Mouse (Mus musculus): ENCODE data around the gene Thsd7b. TPM values are rescaled to one million over a fixed set of nuclear protein-coding genes. Genes with fewer than 3 reads are reported as not detected.
"Not testable (repeated sequence)": the region's sequence is repeated elsewhere in the genome, so short reads cannot be mapped to it uniquely, and the experiment has no call there.

The Thsd7b gene
- polyA plus RNA-seq, 1 experiment from 2014 or later = 0.85 TPM

DNA sequence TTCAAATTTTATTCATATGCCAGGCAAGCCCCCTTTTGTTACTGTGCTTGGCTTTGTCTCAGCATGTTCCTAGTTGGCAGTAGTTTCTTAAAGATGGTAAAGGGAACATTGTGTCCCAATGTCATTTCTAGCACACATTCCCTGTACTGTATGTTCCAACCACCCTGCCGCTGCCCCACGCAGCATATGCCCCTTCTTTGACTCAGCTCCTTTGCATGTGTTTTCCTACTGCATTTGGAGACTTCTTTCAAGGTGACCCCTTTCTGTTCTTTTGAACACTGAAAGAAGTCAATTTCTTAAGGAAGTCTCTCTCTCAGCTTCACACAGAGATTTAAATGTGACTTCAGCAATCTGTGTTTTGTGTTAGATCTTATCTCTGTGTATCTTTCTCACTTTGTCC lies 657.9 kb downstream of the Thsd7b start:
- Histone ChIP-seq H3K36me3 (ENCODE audit: control insufficient read depth, insufficient read depth, low read length) (no peaks in the 10 kb centered on the region), H3K9ac (ENCODE audit: low read length) (no peak overlapping the region), H3K27me3 (ENCODE audit: control insufficient read depth, insufficient read depth, low read depth, low read length) (no peaks in the 10 kb centered on the region), H3K4me2 (ENCODE audit: low read depth, low read length) (no peak overlapping the region), H3K4me1 (replicated peaks; ENCODE audit: control insufficient read depth, insufficient read depth, low read length) (no peaks in the 10 kb centered on the region), H3K9me3 (ENCODE audit: control insufficient read depth, low read length) (no peaks in the 10 kb centered on the region), H3K4me3 (ENCODE audit: low read length) (no peak overlapping the region), H3K27ac (ENCODE audit: low read length) (no peak overlapping the region)
- ATAC-seq (ENCODE audit: low read depth) = no peak
- 95% methylated on average over 2 of the region's 2 CpGs for WGBS

DNA sequence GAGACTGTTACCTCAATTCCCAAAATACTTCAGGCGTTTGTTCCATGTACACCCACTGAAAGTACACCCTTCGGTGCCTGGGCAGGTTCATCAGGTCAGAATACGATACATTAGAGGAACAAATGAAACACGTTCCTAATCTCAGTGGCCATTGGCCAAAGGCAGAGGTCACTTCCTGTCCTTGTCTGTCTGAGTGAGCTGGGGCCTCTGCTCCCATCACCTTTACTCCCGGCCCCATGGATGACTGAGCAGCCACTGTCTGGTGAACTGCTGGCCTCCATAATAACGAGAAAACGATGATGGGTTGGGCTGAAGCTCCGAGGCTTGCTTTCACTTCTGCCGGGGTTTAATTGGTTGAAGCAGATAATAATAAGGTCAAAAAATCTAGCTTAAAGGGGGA lies 670.0 kb downstream of the Thsd7b start:
- H3K27me3 ChIP-seq (ENCODE audit: control insufficient read depth, insufficient read depth, low read depth, low read length) = no peaks in the 10 kb centered on the region
- no peaks in the 10 kb centered on the region for H3K9me3 ChIP-seq (ENCODE audit: control insufficient read depth, low read length)
- H3K36me3 ChIP-seq (ENCODE audit: control insufficient read depth, insufficient read depth, low read length) = no peaks in the 10 kb centered on the region
- H3K4me2 ChIP-seq (ENCODE audit: low read depth, low read length) = no peak overlapping the region
- H3K9ac ChIP-seq (ENCODE audit: low read length) = no peak overlapping the region
- ATAC-seq (ENCODE audit: low read depth) = no peak
- H3K4me1 ChIP-seq (replicated peaks; ENCODE audit: control insufficient read depth, insufficient read depth, low read length) = no peaks in the 10 kb centered on the region
- 53% methylated on average over 9 of the region's 9 CpGs for WGBS
- H3K27ac ChIP-seq (ENCODE audit: low read length) = no peak overlapping the region
- H3K4me3 ChIP-seq (ENCODE audit: low read length) = no peak overlapping the region

DNA sequence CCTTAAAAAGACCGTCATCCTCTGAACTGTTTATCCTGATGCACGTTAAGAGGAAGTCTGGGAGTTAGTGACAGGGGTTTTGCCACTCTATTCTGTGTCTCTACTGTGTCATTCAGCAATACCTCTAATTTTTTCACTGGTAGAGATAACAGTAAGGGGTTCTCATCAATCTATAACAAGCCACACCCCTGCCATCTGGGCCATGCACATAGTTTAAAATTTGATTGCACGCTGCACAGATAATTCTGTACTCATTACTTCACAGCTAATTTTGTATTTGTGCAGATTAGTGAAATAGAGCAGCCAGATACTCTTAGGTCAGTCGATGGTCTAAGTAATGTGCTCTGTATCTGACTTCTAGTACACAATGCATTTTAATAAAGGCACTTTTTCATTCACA lies 673.9 kb downstream of the Thsd7b start:
- Histone ChIP-seq H3K27me3 (ENCODE audit: control insufficient read depth, insufficient read depth, low read depth, low read length) (no peaks in the 10 kb centered on the region), H3K9me3 (ENCODE audit: control insufficient read depth, low read length) (no peaks in the 10 kb centered on the region), H3K36me3 (ENCODE audit: control insufficient read depth, insufficient read depth, low read length) (no peaks in the 10 kb centered on the region), H3K4me1 (replicated peaks; ENCODE audit: control insufficient read depth, insufficient read depth, low read length) (no peaks in the 10 kb centered on the region), H3K9ac (ENCODE audit: low read length) (no peak overlapping the region), H3K4me2 (ENCODE audit: low read depth, low read length) (no peak overlapping the region), H3K4me3 (ENCODE audit: low read length) (no peak overlapping the region), H3K27ac (ENCODE audit: low read length) (no peak overlapping the region)
- ATAC-seq (ENCODE audit: low read depth) = no peak
- WGBS = 35% methylated on average over 4 of the region's 4 CpGs

DNA sequence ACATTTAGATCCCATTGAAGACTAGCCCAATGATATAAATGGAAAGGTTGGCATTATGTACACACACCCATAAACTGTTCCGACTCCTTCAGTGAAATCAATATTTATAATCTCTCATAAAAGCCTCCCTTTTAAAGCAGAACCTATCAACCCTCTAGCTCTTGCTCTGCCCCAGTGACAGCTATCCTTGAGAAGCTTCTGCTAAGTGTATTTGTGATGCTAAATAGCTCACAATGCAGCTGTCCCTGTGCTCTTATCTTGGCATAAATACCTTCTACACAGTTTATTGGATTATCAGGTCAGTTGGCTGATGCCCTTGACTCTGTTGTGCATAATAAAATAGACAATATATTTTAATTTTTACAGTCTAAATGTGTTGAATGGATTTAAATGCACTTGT lies 682.4 kb downstream of the Thsd7b start:
- no peaks in the 10 kb centered on the region for H3K9me3 ChIP-seq (ENCODE audit: control insufficient read depth, low read length)
- H3K27ac ChIP-seq (ENCODE audit: low read length) = no peak overlapping the region
- H3K4me2 ChIP-seq (ENCODE audit: low read depth, low read length) = no peak overlapping the region
- H3K4me1 ChIP-seq (replicated peaks; ENCODE audit: control insufficient read depth, insufficient read depth, low read length) = no peaks in the 10 kb centered on the region
- no peak overlapping the region for H3K4me3 ChIP-seq (ENCODE audit: low read length)
- no peak overlapping the region for H3K9ac ChIP-seq (ENCODE audit: low read length)
- no peak for ATAC-seq (ENCODE audit: low read depth)
- no peaks in the 10 kb centered on the region for H3K27me3 ChIP-seq (ENCODE audit: control insufficient read depth, insufficient read depth, low read depth, low read length)
- no peaks in the 10 kb centered on the region for H3K36me3 ChIP-seq (ENCODE audit: control insufficient read depth, insufficient read depth, low read length)
- 52% methylated on average over 1 of the region's 1 CpGs for WGBS

DNA sequence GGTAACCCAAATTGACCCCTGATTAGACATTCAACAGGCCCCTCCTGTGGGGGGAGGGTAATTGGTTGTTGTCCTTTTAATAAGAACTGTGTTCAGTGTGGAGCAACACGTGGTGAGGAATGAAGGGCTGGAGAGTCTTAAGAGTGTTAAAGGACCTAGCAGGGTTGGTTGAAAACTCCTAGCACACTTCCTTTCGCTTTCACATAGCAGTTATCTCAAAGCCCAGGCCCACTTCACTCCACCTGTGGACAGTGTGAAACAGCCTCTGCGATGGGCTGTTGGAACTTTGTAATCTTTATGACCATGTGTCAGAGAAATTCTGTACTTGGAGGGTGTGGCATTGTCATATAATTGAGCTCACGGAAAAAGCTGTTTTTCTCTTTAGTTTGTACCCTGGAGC lies 683.5 kb downstream of the Thsd7b start:
- H3K27ac ChIP-seq (ENCODE audit: low read length) = no peak overlapping the region
- no peak for ATAC-seq (ENCODE audit: low read depth)
- no peaks in the 10 kb centered on the region for H3K9me3 ChIP-seq (ENCODE audit: control insufficient read depth, low read length)
- no peak overlapping the region for H3K9ac ChIP-seq (ENCODE audit: low read length)
- no peaks in the 10 kb centered on the region for H3K36me3 ChIP-seq (ENCODE audit: control insufficient read depth, insufficient read depth, low read length)
- WGBS = 59% methylated on average over 4 of the region's 4 CpGs
- no peaks in the 10 kb centered on the region for H3K4me1 ChIP-seq (replicated peaks; ENCODE audit: control insufficient read depth, insufficient read depth, low read length)
- H3K4me3 ChIP-seq (ENCODE audit: low read length) = no peak overlapping the region
- no peak overlapping the region for H3K4me2 ChIP-seq (ENCODE audit: low read depth, low read length)
- no peaks in the 10 kb centered on the region for H3K27me3 ChIP-seq (ENCODE audit: control insufficient read depth, insufficient read depth, low read depth, low read length)

DNA sequence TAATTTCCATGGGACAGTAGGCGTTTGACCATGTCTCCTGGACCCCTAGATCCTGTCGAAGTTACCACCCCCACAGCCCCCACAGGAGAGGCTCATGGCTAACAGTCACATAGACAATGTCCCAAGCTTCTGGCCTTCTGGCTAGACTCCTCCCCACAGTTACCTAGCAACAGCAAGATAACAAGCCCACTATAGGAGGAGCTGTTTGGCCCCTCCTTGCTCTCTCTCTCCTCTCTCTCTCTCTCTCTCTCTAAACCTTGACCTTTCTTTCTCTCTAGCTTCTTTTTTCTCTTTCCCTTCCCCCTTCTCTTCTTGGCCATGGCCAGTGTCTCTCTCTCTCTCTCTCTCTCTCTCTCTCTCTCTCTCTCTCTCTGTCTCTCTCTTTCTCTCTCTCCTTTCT lies 686.2 kb downstream of the Thsd7b start:
- not testable (repeated sequence) for H3K27me3 ChIP-seq (ENCODE audit: control insufficient read depth, insufficient read depth, low read depth, low read length); ATAC-seq (ENCODE audit: low read depth); H3K27ac ChIP-seq (ENCODE audit: low read length); H3K4me1 ChIP-seq (replicated peaks; ENCODE audit: control insufficient read depth, insufficient read depth, low read length); H3K9ac ChIP-seq (ENCODE audit: low read length); H3K9me3 ChIP-seq (ENCODE audit: control insufficient read depth, low read length); H3K36me3 ChIP-seq (ENCODE audit: control insufficient read depth, insufficient read depth, low read length); H3K4me2 ChIP-seq (ENCODE audit: low read depth, low read length); H3K4me3 ChIP-seq (ENCODE audit: low read length)
- 43% methylated on average over 2 of the region's 2 CpGs for WGBS

DNA sequence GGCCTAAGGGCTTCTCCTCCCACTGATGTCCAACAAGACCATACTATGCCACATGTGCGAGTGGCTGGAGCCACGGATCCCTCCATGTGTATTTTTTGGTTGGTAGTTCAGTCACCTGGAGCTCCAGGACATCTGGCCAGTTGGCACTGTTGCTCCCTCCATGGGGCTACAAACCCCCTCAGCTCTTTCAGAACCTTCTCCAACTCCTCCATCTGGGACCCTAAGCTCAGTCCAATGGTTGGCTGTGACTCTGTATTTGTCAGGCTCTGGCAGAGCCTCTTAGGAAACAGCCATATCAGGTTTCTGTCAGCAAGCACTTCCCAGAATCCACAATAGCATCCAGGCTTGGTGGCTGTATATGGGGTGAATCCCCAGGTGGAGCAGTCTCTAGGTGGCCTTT lies 690.1 kb downstream of the Thsd7b start:
- no peaks in the 10 kb centered on the region for H3K9me3 ChIP-seq (ENCODE audit: control insufficient read depth, low read length)
- no peak overlapping the region for H3K27ac ChIP-seq (ENCODE audit: low read length)
- H3K4me2 ChIP-seq (ENCODE audit: low read depth, low read length) = no peak overlapping the region
- no peak for ATAC-seq (ENCODE audit: low read depth)
- H3K4me1 ChIP-seq (replicated peaks; ENCODE audit: control insufficient read depth, insufficient read depth, low read length) = no peaks in the 10 kb centered on the region
- H3K4me3 ChIP-seq (ENCODE audit: low read length) = no peak overlapping the region
- WGBS = 88% methylated on average over 2 of the region's 2 CpGs
- no peak overlapping the region for H3K9ac ChIP-seq (ENCODE audit: low read length)
- no peaks in the 10 kb centered on the region for H3K36me3 ChIP-seq (ENCODE audit: control insufficient read depth, insufficient read depth, low read length)
- H3K27me3 ChIP-seq (ENCODE audit: control insufficient read depth, insufficient read depth, low read depth, low read length) = no peaks in the 10 kb centered on the region

DNA sequence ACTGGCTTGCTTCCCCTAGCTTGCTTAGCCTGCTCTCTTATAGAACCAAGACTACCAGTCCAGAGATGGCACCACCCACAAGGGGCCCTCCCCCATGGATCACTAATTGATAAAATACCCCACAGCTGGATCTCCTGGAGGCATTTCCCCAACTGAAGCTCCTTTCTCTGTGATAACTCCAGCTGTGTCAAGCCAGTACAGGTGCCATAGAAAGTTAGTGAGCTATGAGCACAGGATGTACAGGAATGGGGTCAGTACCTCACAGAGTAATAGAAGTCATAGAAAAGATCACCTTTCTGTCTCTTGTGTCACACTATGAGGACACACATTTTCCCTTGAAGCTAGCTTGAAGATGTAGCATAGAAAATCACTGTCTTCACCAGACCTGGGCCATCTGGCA lies 716.1 kb downstream of the Thsd7b start:
- not testable (repeated sequence) for H3K4me3 ChIP-seq (ENCODE audit: low read length); H3K9ac ChIP-seq (ENCODE audit: low read length); H3K27me3 ChIP-seq (ENCODE audit: control insufficient read depth, insufficient read depth, low read depth, low read length); H3K9me3 ChIP-seq (ENCODE audit: control insufficient read depth, low read length); H3K4me2 ChIP-seq (ENCODE audit: low read depth, low read length); H3K36me3 ChIP-seq (ENCODE audit: control insufficient read depth, insufficient read depth, low read length); ATAC-seq (ENCODE audit: low read depth); H3K4me1 ChIP-seq (replicated peaks; ENCODE audit: control insufficient read depth, insufficient read depth, low read length); H3K27ac ChIP-seq (ENCODE audit: low read length)

DNA sequence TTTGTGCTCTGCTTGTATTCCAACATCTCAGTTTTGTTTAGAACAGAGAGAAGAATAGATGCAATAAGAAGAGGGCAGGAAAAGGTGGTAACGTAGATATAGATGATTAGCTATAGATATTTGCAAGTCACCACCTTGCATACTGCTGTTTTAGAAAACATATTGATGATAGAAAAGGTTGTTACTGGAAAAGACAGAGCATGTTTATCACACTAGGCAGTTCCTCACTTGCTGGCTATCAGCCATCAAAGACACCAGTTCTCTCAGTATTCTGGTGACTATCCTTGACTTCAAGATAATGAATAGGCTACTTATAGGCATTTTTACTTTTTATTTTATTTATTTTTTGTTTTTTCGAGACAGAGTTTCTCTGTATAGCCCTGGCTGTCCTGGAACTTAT lies 717.7 kb downstream of the Thsd7b start:
- Histone ChIP-seq H3K9me3 (ENCODE audit: control insufficient read depth, low read length) (no peaks in the 10 kb centered on the region), H3K4me3 (ENCODE audit: low read length) (no peak overlapping the region), H3K36me3 (ENCODE audit: control insufficient read depth, insufficient read depth, low read length) (no peaks in the 10 kb centered on the region), H3K4me2 (ENCODE audit: low read depth, low read length) (no peak overlapping the region), H3K9ac (ENCODE audit: low read length) (no peak overlapping the region), H3K4me1 (replicated peaks; ENCODE audit: control insufficient read depth, insufficient read depth, low read length) (no peaks in the 10 kb centered on the region), H3K27me3 (ENCODE audit: control insufficient read depth, insufficient read depth, low read depth, low read length) (no peaks in the 10 kb centered on the region), H3K27ac (ENCODE audit: low read length) (no peak overlapping the region)
- ATAC-seq (ENCODE audit: low read depth) = no peak
- 53% methylated on average over 2 of the region's 2 CpGs for WGBS

DNA sequence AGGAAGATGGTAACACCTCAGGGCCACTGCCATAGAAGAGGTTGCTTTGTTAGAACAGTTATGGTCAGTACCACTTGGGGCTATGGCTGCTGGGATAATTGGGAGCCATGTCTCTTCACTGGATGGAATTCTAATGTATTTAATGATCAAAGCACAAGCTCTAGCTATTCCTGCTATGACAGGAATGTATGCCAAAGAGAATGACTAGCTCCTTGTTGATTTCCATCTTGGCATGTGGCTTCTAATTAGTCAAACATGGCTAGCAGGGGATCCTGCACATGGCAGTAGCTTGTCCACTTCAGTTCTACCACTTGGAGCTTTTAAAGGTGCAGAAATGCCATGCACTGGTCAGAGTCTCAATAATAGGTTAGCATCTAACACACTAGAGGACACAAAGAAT lies 781.9 kb downstream of the Thsd7b start:
- Histone ChIP-seq H3K36me3 (ENCODE audit: control insufficient read depth, insufficient read depth, low read length) (no peaks in the 10 kb centered on the region), H3K4me1 (replicated peaks; ENCODE audit: control insufficient read depth, insufficient read depth, low read length) (no peaks in the 10 kb centered on the region), H3K4me3 (ENCODE audit: low read length) (no peak overlapping the region), H3K27ac (ENCODE audit: low read length) (no peak overlapping the region), H3K9me3 (ENCODE audit: control insufficient read depth, low read length) (no peaks in the 10 kb centered on the region), H3K4me2 (ENCODE audit: low read depth, low read length) (no peak overlapping the region), H3K27me3 (ENCODE audit: control insufficient read depth, insufficient read depth, low read depth, low read length) (no peaks in the 10 kb centered on the region), H3K9ac (ENCODE audit: low read length) (no peak overlapping the region)
- ATAC-seq (ENCODE audit: low read depth) = no peak

Data from lung, embryonic 16.5 days (tissue).